Mouse (Mus musculus) megakaryocyte, embryonic 14.5 days (primary cell): ENCODE measurements at regions not wholly inside any gene's neighbourhood (a gene's known extent, or its start where the extent isn't known, plus 50 kb on each side); places are given as distances from the start of the nearest gene placed in this dataset.

ENCODE experiments used
- FLI1 ChIP-seq: IDR thresholded peaks from 2 replicates; pipeline ENCODE4 v1.6.1; 2012; ENCODE audit warnings: low read length, inconsistent platforms, mixed read lengths
- GATA1 ChIP-seq: IDR thresholded peaks from 3 replicates; pipeline ENCODE4 v1.6.1; 2012; ENCODE audit warnings: mixed read lengths, low read length, inconsistent platforms, borderline replicate concordance

DNA sequence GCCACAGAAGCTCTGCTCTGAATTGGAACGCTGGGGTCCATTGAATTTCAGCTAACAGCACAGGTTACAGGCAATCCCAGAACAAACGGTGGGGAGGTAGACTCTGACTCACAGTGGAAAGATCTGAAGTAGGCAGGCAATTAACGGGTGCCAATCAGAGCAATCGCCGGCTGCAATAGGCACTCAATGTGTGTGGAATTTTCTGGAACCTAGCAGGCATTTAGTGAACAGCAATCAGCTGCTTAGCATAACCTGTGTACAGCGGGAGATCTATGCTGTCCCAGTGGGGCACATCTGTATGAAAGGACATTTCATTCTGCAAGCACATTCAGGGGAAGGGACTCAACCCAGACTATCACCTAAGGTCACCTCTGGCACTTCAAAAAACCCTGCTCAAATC, 213.4 kb downstream of the 1810013L24Rik start:
- no peak for TF ChIP-seq FLI1
- TF ChIP-seq GATA1, result no peak
